ENCODE assay signal across 8 mouse cellular contexts in genomic region chrX:161925973-161926682, GRCm38 (mm10).
DNase-seq lines count a peak whose midpoint lies in the region; ATAC-seq and TF ChIP-seq lines count a peak whose summit lies in the region.

No protein-coding gene starts in this region.

- H3K27ac ChIP-seq in intestine, embryonic 14.5 days (ENCODE audit: low read depth) = peak overlapping the region; percentile 47; the same call in 1 of the 2 replicates
- no peak overlapping the region for H3K27ac ChIP-seq in intestine, postnatal 0 days (ENCODE audit: low read depth, low read length)
- peak overlapping the region; percentile 78 for H3K27ac ChIP-seq in embryonic facial prominence, embryonic 13.5 days
- H3K27ac ChIP-seq in hindbrain, postnatal 0 days = 0 out of 2 replicates have a peak overlapping the region, but pooled peaks have one; percentile 36
- H3K27ac ChIP-seq in midbrain, embryonic 15.5 days = peak overlapping the region; percentile 47; the same call in 1 of the 2 replicates

- TF ChIP-seq CTCF in intestine, postnatal 0 days (IDR thresholded peaks at IDR 0.05; ENCODE audit: low read depth) = no peak
- no peak for TF ChIP-seq CTCF in hindbrain, postnatal 0 days (IDR thresholded peaks at IDR 0.05; ENCODE audit: low read depth)

- peak overlapping the region; percentile 18 for H3K4me2 ChIP-seq in intestine, embryonic 14.5 days (ENCODE audit: low read length)
- H3K4me2 ChIP-seq in intestine, postnatal 0 days (replicated peaks; ENCODE audit: low read depth) = no peak overlapping the region
- peak overlapping the region; percentile 46 for H3K4me2 ChIP-seq in embryonic facial prominence, embryonic 13.5 days
- H3K4me2 ChIP-seq in hindbrain, postnatal 0 days (ENCODE audit: low read depth, low read length) = no peak overlapping the region
- peak overlapping the region; percentile 24; the same call in 1 of the 2 replicates for H3K4me2 ChIP-seq in midbrain, embryonic 15.5 days

- no peak overlapping the region for H3K9ac ChIP-seq in intestine, embryonic 14.5 days (ENCODE audit: low read length)
- no peak overlapping the region for H3K9ac ChIP-seq in intestine, postnatal 0 days (ENCODE audit: low read depth, low read length)
- 0 out of 2 replicates have a peak overlapping the region, but pooled peaks have one; percentile 21 for H3K9ac ChIP-seq in embryonic facial prominence, embryonic 13.5 days
- no peak overlapping the region for H3K9ac ChIP-seq in hindbrain, postnatal 0 days (replicated peaks; ENCODE audit: low read length)
- H3K9ac ChIP-seq in midbrain, embryonic 15.5 days = no peak overlapping the region

- H3K4me3 ChIP-seq in intestine, embryonic 14.5 days (ENCODE audit: low read depth, low read length) = no peak overlapping the region; the same call in 1 of the 2 replicates
- no peak overlapping the region for H3K4me3 ChIP-seq in intestine, postnatal 0 days (ENCODE audit: low read depth, low read length)
- peak overlapping the region; percentile 27 for H3K4me3 ChIP-seq in embryonic facial prominence, embryonic 13.5 days
- H3K4me3 ChIP-seq in hindbrain, postnatal 0 days (ENCODE audit: low read length) = no peak overlapping the region
- H3K4me3 ChIP-seq in midbrain, embryonic 15.5 days = no peak overlapping the region

- WGBS in intestine, embryonic 14.5 days = 26% methylated on average over 6 of the region's 6 CpGs
- 43% methylated on average over 6 of the region's 6 CpGs for WGBS in intestine, postnatal 0 days
- WGBS in embryonic facial prominence, embryonic 13.5 days = 22% methylated on average over 6 of the region's 6 CpGs
- WGBS in hindbrain, postnatal 0 days = 43% methylated on average over 6 of the region's 6 CpGs
- 26% methylated on average over 6 of the region's 6 CpGs for WGBS in midbrain, embryonic 15.5 days

- H3K4me1 ChIP-seq in intestine, embryonic 14.5 days (replicated peaks; ENCODE audit: control insufficient read depth, insufficient read depth, low read length) = 0 out of 2 replicates have a peak, but pooled peaks cover 4% of the 10 kb centered on the region
- H3K4me1 ChIP-seq in intestine, postnatal 0 days (replicated peaks; ENCODE audit: control insufficient read depth, insufficient read depth, low read length) = no peaks in the 10 kb centered on the region
- H3K4me1 ChIP-seq in embryonic facial prominence, embryonic 13.5 days = peaks cover 12% of the 10 kb centered on the region
- H3K4me1 ChIP-seq in hindbrain, postnatal 0 days (ENCODE audit: insufficient read depth, low read length) = no peaks in the 10 kb centered on the region
- 0 out of 2 replicates have a peak, but pooled peaks cover 6% of the 10 kb centered on the region for H3K4me1 ChIP-seq in midbrain, embryonic 15.5 days

- H3K9me3 ChIP-seq in intestine, embryonic 14.5 days (ENCODE audit: control insufficient read depth, low read length) = no peaks in the 10 kb centered on the region
- H3K9me3 ChIP-seq in intestine, postnatal 0 days (ENCODE audit: control insufficient read depth) = no peaks in the 10 kb centered on the region
- H3K9me3 ChIP-seq in embryonic facial prominence, embryonic 13.5 days = no peaks in the 10 kb centered on the region
- no peaks in the 10 kb centered on the region for H3K9me3 ChIP-seq in hindbrain, postnatal 0 days (ENCODE audit: low read length)
- no peaks in the 10 kb centered on the region for H3K9me3 ChIP-seq in midbrain, embryonic 15.5 days

- H3K27me3 ChIP-seq in intestine, embryonic 14.5 days (replicated peaks; ENCODE audit: control insufficient read depth, insufficient read depth, low read length) = peaks cover 16% of the 10 kb centered on the region; the same call in 1 of the 2 replicates
- H3K27me3 ChIP-seq in intestine, postnatal 0 days (replicated peaks; ENCODE audit: control insufficient read depth, insufficient read depth, low read length) = no peaks in the 10 kb centered on the region
- H3K27me3 ChIP-seq in embryonic facial prominence, embryonic 13.5 days = peaks cover 69% of the 10 kb centered on the region
- peaks cover 3% of the 10 kb centered on the region; the same call in 1 of the 2 replicates for H3K27me3 ChIP-seq in hindbrain, postnatal 0 days (ENCODE audit: insufficient read depth, low read length)
- H3K27me3 ChIP-seq in midbrain, embryonic 15.5 days (replicated peaks) = peaks cover 13% of the 10 kb centered on the region; the same call in 1 of the 2 replicates

- no peak for ATAC-seq in intestine, embryonic 14.5 days (replicated peaks; ENCODE audit: low FRiP score, low TSS enrichment, low read depth)
- no peak for ATAC-seq in intestine, postnatal 0 days
- peak; percentile 88 for ATAC-seq in embryonic facial prominence, embryonic 13.5 days (ENCODE audit: insufficient number of reproducible peaks, insufficient read depth, low FRiP score, low TSS enrichment, low read depth)
- peak; percentile 59 for ATAC-seq in hindbrain, postnatal 0 days
- ATAC-seq in midbrain, embryonic 15.5 days (replicated peaks) = peak; percentile 91

- H3K36me3 ChIP-seq in intestine, embryonic 14.5 days (ENCODE audit: control insufficient read depth, insufficient read depth, low read length) = no peaks in the 10 kb centered on the region
- H3K36me3 ChIP-seq in intestine, postnatal 0 days (ENCODE audit: control insufficient read depth, insufficient read depth) = no peaks in the 10 kb centered on the region
- H3K36me3 ChIP-seq in embryonic facial prominence, embryonic 13.5 days = no peaks in the 10 kb centered on the region
- H3K36me3 ChIP-seq in hindbrain, postnatal 0 days (ENCODE audit: insufficient read depth, low read length) = no peaks in the 10 kb centered on the region
- H3K36me3 ChIP-seq in midbrain, embryonic 15.5 days (replicated peaks) = no peaks in the 10 kb centered on the region

- DNase-seq in intestine, embryonic 14.5 days (ENCODE audit: low spot score) = no peak
- no peak for DNase-seq in hindbrain, postnatal 0 days (ENCODE audit: low spot score)
- no peak for DNase-seq in left cerebral cortex, adult 18-20 months (ENCODE audit: low spot score in 2 of 2)
- no peak for DNase-seq in right cerebral cortex, postnatal 4 days
- DNase-seq in layer of hippocampus, adult 8-10 months (ENCODE audit: low spot score in 2 of 2) = no peak

Comparison
In these comparisons a context has a peak if more than half of its experiments do, and no peak if none do; other contexts are left out.
1. H3K4me2 ChIP-seq: peak in intestine, embryonic 14.5 days (single experiment), embryonic facial prominence, embryonic 13.5 days (single experiment) and midbrain, embryonic 15.5 days (single experiment); none in intestine, postnatal 0 days (single experiment) and hindbrain, postnatal 0 days (single experiment).
2. ATAC-seq: peak in embryonic facial prominence, embryonic 13.5 days (single experiment), hindbrain, postnatal 0 days (single experiment) and midbrain, embryonic 15.5 days (single experiment); none in intestine, embryonic 14.5 days (single experiment) and intestine, postnatal 0 days (single experiment).